Mouse (Mus musculus): ENCODE measurements around the gene Ttc28.
"Not testable (repeated sequence)": the region's sequence is repeated elsewhere in the genome, so short reads cannot be mapped to it uniquely, and the experiment has no call there.

Ttc28 gene

GRCm38 (mm10) chr5:110879584-110880374 lies at the start of gene Ttc28:
Gene Ttc28, plus strand, starts transcription at chr5:110879803.
- DNase-seq (ENCODE audit: low spot score in 2 of 2) = peak; percentile 52 to 87

DNA sequence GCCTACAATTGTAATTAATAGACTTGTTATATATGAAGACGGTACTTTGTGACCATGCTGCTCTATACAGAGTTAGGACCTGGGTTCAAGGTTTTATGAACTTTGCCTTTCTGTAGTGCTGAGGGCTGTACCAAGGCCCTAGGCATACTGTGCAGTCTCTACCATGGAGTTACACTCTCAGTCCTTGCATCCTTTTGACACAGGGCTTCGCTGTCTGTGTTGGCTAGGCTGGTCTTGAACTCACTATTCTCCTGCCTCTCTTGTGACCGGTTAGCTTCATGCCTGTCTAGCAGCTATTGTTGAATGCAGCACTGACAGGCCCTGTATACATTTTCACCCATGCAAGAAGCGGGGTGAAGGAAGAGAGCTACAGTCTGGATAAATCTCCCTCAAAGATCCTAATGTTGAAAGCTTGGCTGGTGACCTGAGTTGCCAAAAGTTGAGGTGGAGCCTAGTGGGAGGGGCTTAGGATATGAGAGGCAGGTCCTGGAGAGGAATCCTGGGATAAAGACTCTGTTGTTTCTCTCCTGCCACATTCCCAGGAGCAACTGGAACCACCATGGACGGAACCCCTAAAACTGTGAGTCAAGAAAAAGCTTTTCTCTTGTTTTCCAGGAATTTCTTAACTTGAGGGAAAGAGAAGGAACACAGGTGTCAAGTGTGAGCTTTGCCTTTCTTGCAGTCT lies 48.4 kb upstream of the Ttc28 start:
- no peak for DNase-seq (ENCODE audit: low spot score in 2 of 2)

- peak in 1 of 2 experiments; percentile 35 for DNase-seq (ENCODE audit: low spot score in 2 of 2)
These were observed 43.6 kb upstream of the Ttc28 start for GRCm38 (mm10) chr5:110835959-110836358.

GRCm38 (mm10) chr5:110838016-110838415 lies 41.6 kb upstream of the Ttc28 start:
- not testable (repeated sequence) for DNase-seq (ENCODE audit: low spot score in 2 of 2)

GRCm38 (mm10) chr5:110839038-110839677 lies 40.4 kb upstream of the Ttc28 start:
- DNase-seq (ENCODE audit: low spot score in 2 of 2) = no peak

GRCm38 (mm10) chr5:110839678-110840365 lies 39.8 kb upstream of the Ttc28 start, which contains the start of the genes Hscb and Chek2:
Gene Hscb, minus strand, starts transcription at chr5:110839777.
Gene Chek2, plus strand, starts transcription at chr5:110839979.
- DNase-seq (ENCODE audit: low spot score in 2 of 2) = peak; percentile 96 to 99

GRCm38 (mm10) chr5:110840465-110840864 lies 39.1 kb upstream of the Ttc28 start:
- DNase-seq (ENCODE audit: low spot score in 2 of 2) = peak in 1 of 2 experiments; percentile 50

- DNase-seq (ENCODE audit: low spot score in 2 of 2) = no peak
These were observed 38.3 kb upstream of the Ttc28 start for GRCm38 (mm10) chr5:110841046-110841862.

DNA sequence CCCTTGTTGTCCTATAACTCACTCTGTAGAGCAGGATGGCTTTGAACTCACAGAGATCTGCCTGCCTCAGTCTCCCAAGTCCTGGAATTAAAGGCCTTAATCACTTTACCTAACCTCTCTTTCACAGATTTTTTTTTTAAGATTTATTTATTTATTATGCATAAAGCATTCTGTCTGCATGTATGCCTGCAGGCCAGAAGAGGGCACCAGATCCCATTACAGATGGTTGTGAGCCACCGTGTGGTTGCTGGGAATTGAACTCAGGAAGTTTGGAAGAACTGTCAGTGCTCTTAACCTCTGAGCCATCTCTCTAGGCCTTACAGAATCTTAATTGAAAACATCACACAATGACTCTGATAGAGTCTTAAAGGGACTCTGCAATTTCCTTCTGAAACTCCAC lies 26.6 kb upstream of the Ttc28 start:
- DNase-seq (ENCODE audit: low spot score in 2 of 2) = no peak

DNA sequence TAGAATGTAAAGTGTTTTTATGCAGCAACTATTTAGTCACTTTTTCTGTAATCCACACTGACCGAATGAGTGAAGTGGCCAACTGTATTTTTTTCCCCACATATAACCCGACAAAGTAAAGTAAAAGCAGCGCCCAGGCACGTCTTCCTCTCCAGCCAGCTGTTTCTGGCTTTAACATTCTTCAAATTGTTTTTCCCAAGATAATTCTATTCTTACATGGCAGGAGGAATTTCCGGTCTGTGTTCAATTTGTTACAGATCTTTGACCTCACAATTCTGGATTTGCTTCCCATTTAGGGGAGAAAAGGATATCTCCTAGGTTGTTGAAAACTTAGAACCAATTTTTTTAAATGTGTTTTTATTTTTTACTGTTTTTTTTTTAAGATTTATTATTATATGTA lies 22.5 kb upstream of the Ttc28 start:
- DNase-seq (ENCODE audit: low spot score in 2 of 2) = no peak

DNA sequence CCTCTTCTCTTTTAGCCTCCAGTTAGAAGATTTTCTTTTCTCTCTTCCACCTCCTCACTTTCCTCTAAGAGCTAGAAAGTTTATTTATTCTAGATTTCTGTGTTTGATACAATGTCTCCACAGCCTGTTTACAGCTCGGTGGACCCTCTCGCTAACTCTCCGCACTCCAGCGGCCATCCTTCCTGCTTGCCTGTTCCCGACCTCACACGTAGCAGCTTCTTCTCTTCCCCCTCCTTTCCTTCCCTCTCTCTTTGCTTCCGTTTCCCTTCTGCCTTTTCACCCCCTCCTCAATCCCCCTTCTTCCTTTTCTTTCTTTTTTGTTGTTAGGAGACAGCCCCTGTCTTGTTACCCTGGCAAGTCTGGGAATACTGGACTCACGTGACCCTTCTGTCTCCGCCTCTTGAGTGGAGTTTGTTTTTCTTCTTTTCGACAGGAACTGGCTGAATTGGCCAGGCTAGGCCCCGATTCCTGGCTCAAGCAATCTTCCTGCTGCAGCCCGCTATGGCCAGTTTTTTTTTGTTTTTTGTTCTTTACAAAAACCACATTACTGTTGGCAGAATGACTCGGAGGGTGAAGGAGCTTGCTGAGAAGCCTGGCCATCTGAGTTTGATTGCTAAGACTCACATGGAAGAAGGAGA lies 20.5 kb upstream of the Ttc28 start:
- DNase-seq (ENCODE audit: low spot score in 2 of 2) = peak in 1 of 2 experiments; percentile 20

- no peak for DNase-seq (ENCODE audit: low spot score in 2 of 2)
These were observed 19.2 kb upstream of the Ttc28 start for GRCm38 (mm10) chr5:110860445-110860844.

DNA sequence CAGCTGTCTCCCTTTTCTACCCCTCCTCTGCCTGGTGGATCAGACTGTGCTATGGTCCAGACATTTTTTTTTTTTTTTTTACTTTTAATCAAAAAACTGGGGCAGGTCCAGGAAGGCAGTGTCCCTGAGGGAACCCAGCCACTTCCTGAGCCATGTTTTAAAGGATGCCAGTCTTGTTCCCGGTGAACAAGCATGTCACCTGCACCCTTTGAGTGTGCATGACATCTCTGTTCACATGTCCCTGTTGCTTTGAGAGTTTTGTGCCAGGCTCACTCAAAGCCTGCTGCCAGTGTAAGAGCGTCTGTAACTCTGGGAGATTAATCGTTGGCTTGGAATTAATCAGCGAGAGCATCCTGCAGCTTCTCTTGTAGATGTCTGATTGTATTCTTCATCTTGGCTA lies 11.1 kb upstream of the Ttc28 start:
- DNase-seq (ENCODE audit: low spot score in 2 of 2) = no peak

GRCm38 (mm10) chr5:110869242-110869669 lies 10.3 kb upstream of the Ttc28 start:
- peak in 1 of 2 experiments; percentile 15 for DNase-seq (ENCODE audit: low spot score in 2 of 2)

DNA sequence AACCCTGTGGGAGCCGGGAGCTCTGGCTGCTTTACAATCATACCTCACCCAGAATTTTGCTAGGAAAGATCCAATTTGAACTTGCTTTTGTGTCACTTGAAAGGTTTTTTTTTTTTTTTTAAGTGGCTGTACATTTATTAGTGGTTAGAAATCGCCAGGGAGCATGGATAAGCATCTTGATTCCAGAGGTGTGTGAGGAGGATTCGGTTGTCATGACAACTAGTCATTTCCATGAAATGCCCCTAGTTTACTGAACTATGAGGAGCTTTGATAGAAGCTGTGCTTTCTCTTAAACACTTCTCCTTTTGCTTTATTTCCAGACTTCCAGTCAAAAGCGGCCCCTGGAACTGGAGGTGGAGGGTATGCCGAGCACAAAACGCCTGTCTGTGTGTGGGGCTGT lies 6.4 kb upstream of the Ttc28 start:
- no peak for DNase-seq (ENCODE audit: low spot score in 2 of 2)

- no peak for DNase-seq (ENCODE audit: low spot score in 2 of 2)
These were observed 4.9 kb upstream of the Ttc28 start for GRCm38 (mm10) chr5:110874711-110875110.

GRCm38 (mm10) chr5:110875286-110875685 lies 4.3 kb upstream of the Ttc28 start:
- DNase-seq (ENCODE audit: low spot score in 2 of 2) = no peak

DNA sequence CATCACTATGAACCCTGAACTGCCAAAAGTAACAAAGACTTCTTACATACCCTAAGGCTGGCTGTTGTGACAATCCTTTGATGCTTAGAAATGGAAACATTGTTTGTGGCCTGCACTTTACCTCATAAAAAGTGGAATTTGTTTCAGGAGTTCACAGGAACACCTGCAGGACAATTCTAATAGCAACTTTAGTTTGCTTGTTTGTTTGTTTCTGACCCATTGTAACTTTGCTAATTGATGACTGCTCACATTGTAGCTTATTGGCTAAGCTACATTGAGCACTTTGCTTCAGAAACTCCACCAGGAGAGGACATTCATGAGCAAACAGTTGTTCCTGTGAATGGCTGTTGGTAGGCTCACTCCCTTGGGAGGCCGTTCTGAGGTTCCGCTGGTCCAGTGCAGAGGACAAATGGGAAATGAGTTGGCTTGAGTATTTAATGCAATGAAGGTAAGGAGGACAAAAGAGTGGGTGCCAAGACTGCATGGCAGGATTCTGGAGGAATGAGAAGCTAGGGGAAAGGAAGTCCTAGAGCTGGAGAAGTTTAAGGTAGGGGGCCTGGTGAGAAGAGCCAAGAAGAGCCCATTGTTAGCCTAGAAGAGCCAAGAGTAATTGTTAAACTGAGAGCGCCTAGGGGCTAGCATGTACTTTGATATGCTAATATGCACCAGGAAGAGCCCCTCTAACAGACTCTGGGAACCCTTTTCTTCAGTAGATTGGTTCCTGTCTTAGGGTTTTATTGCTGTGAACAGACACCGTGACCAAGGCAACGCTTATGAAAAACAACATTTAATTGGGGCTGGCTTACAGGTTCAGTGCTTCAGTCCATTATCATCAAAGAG lies 1.7 kb upstream of the Ttc28 start:
- no peak for DNase-seq (ENCODE audit: low spot score in 2 of 2)

DNA sequence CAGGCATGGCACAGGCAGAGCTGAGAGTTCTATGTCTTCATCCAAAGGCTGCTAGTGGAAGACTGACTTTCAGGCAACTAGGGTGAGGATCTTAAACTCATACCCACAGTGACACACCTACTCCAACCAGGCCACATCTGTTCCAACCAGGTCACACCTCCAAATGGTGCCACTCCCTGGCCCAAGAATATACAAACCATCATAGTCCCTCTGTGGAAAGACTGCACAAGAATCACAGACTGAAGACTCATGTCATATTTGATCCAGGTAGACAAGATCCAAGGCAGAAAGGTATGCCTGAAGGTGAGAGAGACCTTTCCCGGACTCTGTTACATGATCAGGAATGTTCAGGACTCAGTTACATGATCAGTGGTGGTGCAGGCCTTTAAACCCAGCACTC lies 1.1 kb upstream of the Ttc28 start:
- DNase-seq (ENCODE audit: low spot score in 2 of 2) = not testable (repeated sequence)

- DNase-seq (ENCODE audit: low spot score in 2 of 2) = no peak
These were observed 561 bp upstream of the Ttc28 start for GRCm38 (mm10) chr5:110879042-110879441.
